Mouse (Mus musculus): Measurements from ENCODE around the gene Tfe3. TPM values are rescaled to one million over a fixed set of nuclear protein-coding genes. Genes with fewer than 3 reads are reported as not detected.
A peak's percentile ranks its signal among the peaks of the same experiment; 100 is the strongest.
"Not testable (repeated sequence)": the region's sequence is repeated elsewhere in the genome, so short reads cannot be mapped to it uniquely, and the experiment has no call there.

Tfe3 gene
- polyA plus RNA-seq, 1 experiment from 2014 or later, result 22.3 TPM

GRCm38 (mm10) chrX:7741103-7741502 lies 21.3 kb upstream of the Tfe3 start:
- Histone ChIP-seq H3K9ac (replicated peaks; ENCODE audit: low read depth, low read length) (no peak overlapping the region), H3K4me1 (ENCODE audit: control insufficient read depth, insufficient read depth, low read length) (no peaks in the 10 kb centered on the region), H3K4me3 (ENCODE audit: low read depth, low read length) (0 out of 2 replicates have a peak overlapping the region, but pooled peaks have one; percentile 5), H3K27me3 (ENCODE audit: control insufficient read depth, insufficient read depth, low read length) (no peaks in the 10 kb centered on the region), H3K27ac (ENCODE audit: low read length) (peak overlapping the region; percentile 48; the same call in 1 of the 2 replicates), H3K4me2 (replicated peaks; ENCODE audit: low read depth, low read length) (0 out of 2 replicates have a peak overlapping the region, but pooled peaks have one; percentile 10), H3K36me3 (ENCODE audit: control insufficient read depth, insufficient read depth, low read length) (no peaks in the 10 kb centered on the region), H3K9me3 (ENCODE audit: control insufficient read depth, low read depth, low read length) (no peaks in the 10 kb centered on the region)
- ATAC-seq (ENCODE audit: insufficient number of reproducible peaks, insufficient read depth, low FRiP score, low read depth), result no peak
- 65% methylated on average over 5 of the region's 5 CpGs for WGBS

GRCm38 (mm10) chrX:7743470-7743869 lies 18.9 kb upstream of the Tfe3 start:
- Histone ChIP-seq H3K9me3 (ENCODE audit: control insufficient read depth, low read depth, low read length) (no peaks in the 10 kb centered on the region), H3K36me3 (ENCODE audit: control insufficient read depth, insufficient read depth, low read length) (no peaks in the 10 kb centered on the region), H3K27me3 (ENCODE audit: control insufficient read depth, insufficient read depth, low read length) (no peaks in the 10 kb centered on the region), H3K4me2 (replicated peaks; ENCODE audit: low read depth, low read length) (no peak overlapping the region), H3K4me3 (ENCODE audit: low read depth, low read length) (no peak overlapping the region), H3K4me1 (ENCODE audit: control insufficient read depth, insufficient read depth, low read length) (no peaks in the 10 kb centered on the region), H3K9ac (replicated peaks; ENCODE audit: low read depth, low read length) (no peak overlapping the region), H3K27ac (ENCODE audit: low read length) (no peak overlapping the region)
- no peak for ATAC-seq (ENCODE audit: insufficient number of reproducible peaks, insufficient read depth, low FRiP score, low read depth)
- 51% methylated on average over 5 of the region's 5 CpGs for WGBS

GRCm38 (mm10) chrX:7744940-7745339 lies 17.4 kb upstream of the Tfe3 start:
- Histone ChIP-seq H3K27ac (ENCODE audit: low read length) (no peak overlapping the region), H3K9ac (replicated peaks; ENCODE audit: low read depth, low read length) (no peak overlapping the region), H3K36me3 (ENCODE audit: control insufficient read depth, insufficient read depth, low read length) (no peaks in the 10 kb centered on the region), H3K4me3 (ENCODE audit: low read depth, low read length) (no peak overlapping the region), H3K27me3 (ENCODE audit: control insufficient read depth, insufficient read depth, low read length) (no peaks in the 10 kb centered on the region), H3K4me1 (ENCODE audit: control insufficient read depth, insufficient read depth, low read length) (no peaks in the 10 kb centered on the region), H3K9me3 (ENCODE audit: control insufficient read depth, low read depth, low read length) (no peaks in the 10 kb centered on the region), H3K4me2 (replicated peaks; ENCODE audit: low read depth, low read length) (no peak overlapping the region)
- WGBS, result 29% methylated on average over 1 of the region's 1 CpGs
- no peak for ATAC-seq (ENCODE audit: insufficient number of reproducible peaks, insufficient read depth, low FRiP score, low read depth)

GRCm38 (mm10) chrX:7745429-7745828 lies 16.9 kb upstream of the Tfe3 start:
- ATAC-seq (ENCODE audit: insufficient number of reproducible peaks, insufficient read depth, low FRiP score, low read depth), result no peak
- no peaks in the 10 kb centered on the region for H3K9me3 ChIP-seq (ENCODE audit: control insufficient read depth, low read depth, low read length)

GRCm38 (mm10) chrX:7750432-7751116 lies 11.8 kb upstream of the Tfe3 start, which contains the start of gene Ccdc120:
Gene Ccdc120 (minus strand): TSS chrX:7750905.
- 14% methylated on average over 56 of the region's 56 CpGs for WGBS
- no peaks in the 10 kb centered on the region for H3K9me3 ChIP-seq (ENCODE audit: control insufficient read depth, low read depth, low read length)
- H3K27me3 ChIP-seq (ENCODE audit: control insufficient read depth, insufficient read depth, low read length), result no peaks in the 10 kb centered on the region
- no peaks in the 10 kb centered on the region for H3K36me3 ChIP-seq (ENCODE audit: control insufficient read depth, insufficient read depth, low read length)
- no peaks in the 10 kb centered on the region for H3K4me1 ChIP-seq (ENCODE audit: control insufficient read depth, insufficient read depth, low read length)
- no peak within 1 kb of the TSS for H3K27ac ChIP-seq (ENCODE audit: low read length)
- peak; percentile 78; the same call in 1 of the 2 replicates for ATAC-seq (ENCODE audit: insufficient number of reproducible peaks, insufficient read depth, low FRiP score, low read depth)
- H3K9ac ChIP-seq (replicated peaks; ENCODE audit: low read depth, low read length), result peak within 1 kb of the TSS; percentile 46
- H3K4me3 ChIP-seq (ENCODE audit: low read depth, low read length), result peak within 1 kb of the TSS; percentile 54
- peak within 1 kb of the TSS; percentile 47 for H3K4me2 ChIP-seq (replicated peaks; ENCODE audit: low read depth, low read length)

More at GRCm38 (mm10) chrX:7745429-7745828, 16.9 kb upstream of the Tfe3 start:
- no peak overlapping the region for H3K27ac ChIP-seq (ENCODE audit: low read length)
- H3K4me3 ChIP-seq (ENCODE audit: low read depth, low read length), result no peak overlapping the region
- H3K27me3 ChIP-seq (ENCODE audit: control insufficient read depth, insufficient read depth, low read length), result no peaks in the 10 kb centered on the region
- H3K9ac ChIP-seq (replicated peaks; ENCODE audit: low read depth, low read length), result no peak overlapping the region
- WGBS, result 86% methylated on average over 8 of the region's 8 CpGs
- no peak overlapping the region for H3K4me2 ChIP-seq (replicated peaks; ENCODE audit: low read depth, low read length)
- no peaks in the 10 kb centered on the region for H3K36me3 ChIP-seq (ENCODE audit: control insufficient read depth, insufficient read depth, low read length)
- H3K4me1 ChIP-seq (ENCODE audit: control insufficient read depth, insufficient read depth, low read length), result no peaks in the 10 kb centered on the region

- H3K9me3 ChIP-seq (ENCODE audit: control insufficient read depth, low read depth, low read length); ATAC-seq (ENCODE audit: insufficient number of reproducible peaks, insufficient read depth, low FRiP score, low read depth); H3K4me3 ChIP-seq (ENCODE audit: low read depth, low read length); H3K27me3 ChIP-seq (ENCODE audit: control insufficient read depth, insufficient read depth, low read length); H3K4me2 ChIP-seq (replicated peaks; ENCODE audit: low read depth, low read length); H3K9ac ChIP-seq (replicated peaks; ENCODE audit: low read depth, low read length); H3K27ac ChIP-seq (ENCODE audit: low read length); H3K36me3 ChIP-seq (ENCODE audit: control insufficient read depth, insufficient read depth, low read length); H3K4me1 ChIP-seq (ENCODE audit: control insufficient read depth, insufficient read depth, low read length): not testable (repeated sequence)
- WGBS, result 19% methylated on average over 3 of the region's 3 CpGs
Observed at GRCm38 (mm10) chrX:7753627-7754026, 8.7 kb upstream of the Tfe3 start.

- H3K27me3 ChIP-seq (ENCODE audit: control insufficient read depth, insufficient read depth, low read length), result no peaks in the 10 kb centered on the region
- H3K9ac ChIP-seq (replicated peaks; ENCODE audit: low read depth, low read length), result peak overlapping the region; percentile 63
- H3K36me3 ChIP-seq (ENCODE audit: control insufficient read depth, insufficient read depth, low read length), result peaks cover 4% of the 10 kb centered on the region; the same call in 1 of the 2 replicates
- 0 out of 2 replicates have a peak, but pooled peaks have one; percentile 1 for ATAC-seq (ENCODE audit: insufficient number of reproducible peaks, insufficient read depth, low FRiP score, low read depth)
- no peaks in the 10 kb centered on the region for H3K4me1 ChIP-seq (ENCODE audit: control insufficient read depth, insufficient read depth, low read length)
- H3K9me3 ChIP-seq (ENCODE audit: control insufficient read depth, low read depth, low read length), result no peaks in the 10 kb centered on the region
- H3K4me2 ChIP-seq (replicated peaks; ENCODE audit: low read depth, low read length), result peak overlapping the region; percentile 57
- peak overlapping the region; percentile 57 for H3K4me3 ChIP-seq (ENCODE audit: low read depth, low read length)
- peak overlapping the region; percentile 39; the same call in 1 of the 2 replicates for H3K27ac ChIP-seq (ENCODE audit: low read length)
- 19% methylated on average over 21 of the region's 21 CpGs for WGBS
Observed at GRCm38 (mm10) chrX:7762921-7763197, 499 bp downstream of the Tfe3 start.

GRCm38 (mm10) chrX:7763631-7764393 lies 1.5 kb downstream of the Tfe3 start:
- peak overlapping the region; percentile 63; the same call in 1 of the 2 replicates for H3K9ac ChIP-seq (replicated peaks; ENCODE audit: low read depth, low read length)
- peak overlapping the region; percentile 57 for H3K4me2 ChIP-seq (replicated peaks; ENCODE audit: low read depth, low read length)
- no peak for ATAC-seq (ENCODE audit: insufficient number of reproducible peaks, insufficient read depth, low FRiP score, low read depth)

More at GRCm38 (mm10) chrX:7763631-7764393, 1.5 kb downstream of the Tfe3 start:
- Histone ChIP-seq H3K27ac (ENCODE audit: low read length) (peak overlapping the region; percentile 39; the same call in 1 of the 2 replicates), H3K4me1 (ENCODE audit: control insufficient read depth, insufficient read depth, low read length) (no peaks in the 10 kb centered on the region), H3K9me3 (ENCODE audit: control insufficient read depth, low read depth, low read length) (no peaks in the 10 kb centered on the region), H3K36me3 (ENCODE audit: control insufficient read depth, insufficient read depth, low read length) (peaks cover 4% of the 10 kb centered on the region; the same call in 1 of the 2 replicates), H3K27me3 (ENCODE audit: control insufficient read depth, insufficient read depth, low read length) (no peaks in the 10 kb centered on the region), H3K4me3 (ENCODE audit: low read depth, low read length) (peak overlapping the region; percentile 57)
- WGBS, result 18% methylated on average over 22 of the region's 22 CpGs

All from stomach, embryonic 14.5 days (tissue).